Mouse (Mus musculus): Measurements from ENCODE around the gene Ciapin1.

- TF ChIP-seq GATA1 (IDR thresholded peaks at IDR 0.05; ENCODE audit: borderline replicate concordance, low read length) (no peak), FLI1 (IDR thresholded peaks at IDR 0.05; ENCODE audit: low read length) (no peak)
Measured at GRCm38 (mm10) chr8:94821381-94821780, 16.8 kb downstream of the Ciapin1 start.

Data from megakaryocyte, embryonic 14.5 days (primary cell).